Mouse (Mus musculus) left cerebral cortex, postnatal 14 days (tissue): ENCODE data around the gene Pabpn1l. TPM values are rescaled to one million over a fixed set of nuclear protein-coding genes. Genes with fewer than 3 reads are reported as not detected.
A peak's percentile ranks its signal among the peaks of the same experiment; 100 is the strongest.

ENCODE experiments used
- DNase-seq, 2 experiments: peaks; one replicate each; pipeline ENCODE4 v3.0.0; 2021 to 2022; ENCODE audit warnings: low spot score in 2 of 2, mixed read lengths in 1 of 2
- intact Hi-C: fragments of 180-260 bp; cut with DNase I; formaldehyde crosslinking; loops from one replicate; pipeline ENCODE4 v1.15.1; 2025
- long read RNA-seq, 2 experiments: library from polyadenylated mRNA; stranded (forward); transcript quantifications; one replicate each; pipeline ENCODE4 v2.0.0; 2021
- total RNA-seq, 2 experiments: library from RNA; stranded (reverse); gene quantifications; 2 replicates each; pipeline ENCODE4 v1.2.3; 2021

Pabpn1l gene
- not detected for total RNA-seq
- long read RNA-seq, experiment 1 = 0 reads
- long read RNA-seq, experiment 2 = 0 reads

DNA sequence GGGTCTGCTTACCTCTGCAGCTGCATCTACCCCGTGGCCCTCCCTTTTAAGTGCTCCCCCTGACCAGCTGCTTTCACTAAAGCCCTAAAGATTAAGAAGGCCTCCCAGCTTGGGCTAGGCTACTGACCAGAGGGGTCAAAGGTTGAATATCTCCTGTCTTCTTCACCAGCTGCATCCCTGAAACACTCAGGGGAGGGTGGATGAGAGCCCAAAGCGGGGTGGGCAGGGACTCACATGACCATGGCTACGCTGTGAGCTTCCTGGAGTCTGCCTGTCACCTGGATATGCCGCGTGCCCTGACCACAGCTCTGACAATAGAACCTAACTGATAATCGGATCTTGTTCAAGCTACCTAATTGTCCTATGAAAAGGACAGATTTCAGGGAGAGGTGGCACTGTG is at the start of gene Pabpn1l:
Pabpn1l (minus strand) TSS at position 13 of the 400 bp plus-strand sequence.
- DNase-seq = no peak
- intact Hi-C loops = no loop called here

DNA sequence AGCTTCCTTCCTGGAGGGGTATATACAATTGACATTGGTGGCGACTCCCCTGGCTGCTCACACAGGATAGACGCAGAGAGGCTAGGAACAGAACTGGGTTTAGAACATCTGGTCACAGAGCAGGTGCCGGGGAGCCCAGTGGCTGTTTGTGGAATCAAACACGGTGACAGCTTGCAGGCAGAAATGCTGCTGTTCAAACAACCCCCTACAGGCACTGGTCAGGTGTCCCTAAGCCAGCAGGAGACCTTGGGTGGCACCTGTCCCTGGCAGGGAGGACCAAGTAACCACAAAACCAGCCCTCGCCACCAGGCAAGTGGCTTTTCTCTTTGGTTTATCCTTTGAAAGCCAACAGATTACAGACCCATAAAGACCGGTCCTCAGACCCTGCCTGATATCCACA is 49.4 kb upstream of the Pabpn1l start:
- intact Hi-C loops = no loop called here
- no peak for DNase-seq

- no peak for DNase-seq
- intact Hi-C loops = no loop called here
These were observed 48.2 kb upstream of the Pabpn1l start for GRCm38 (mm10) chr8:122670718-122671117.

GRCm38 (mm10) chr8:122670001-122670400 is 47.5 kb upstream of the Pabpn1l start:
- intact Hi-C loops = no loop called here
- DNase-seq = no peak

DNA sequence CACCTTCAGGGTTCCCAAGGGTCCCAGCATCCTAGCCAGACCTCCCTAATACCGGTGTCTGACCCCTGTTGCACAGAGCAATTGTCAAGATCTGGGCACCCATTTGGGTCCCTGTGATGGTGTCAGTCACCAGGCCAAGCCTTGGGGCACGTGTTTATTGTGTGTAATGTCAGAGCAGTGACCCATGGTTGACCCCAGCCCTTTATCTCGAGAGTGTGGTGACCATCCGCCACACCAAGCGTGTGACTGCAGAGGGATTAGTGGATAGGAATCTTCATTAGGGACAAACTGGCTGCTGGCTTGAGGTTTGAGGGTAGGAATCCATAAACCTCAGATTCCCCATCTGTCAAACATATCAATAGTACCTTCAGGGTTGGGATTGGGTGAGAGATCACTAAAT is 46.8 kb upstream of the Pabpn1l start:
- DNase-seq = no peak
- intact Hi-C loops = no loop called here

DNA sequence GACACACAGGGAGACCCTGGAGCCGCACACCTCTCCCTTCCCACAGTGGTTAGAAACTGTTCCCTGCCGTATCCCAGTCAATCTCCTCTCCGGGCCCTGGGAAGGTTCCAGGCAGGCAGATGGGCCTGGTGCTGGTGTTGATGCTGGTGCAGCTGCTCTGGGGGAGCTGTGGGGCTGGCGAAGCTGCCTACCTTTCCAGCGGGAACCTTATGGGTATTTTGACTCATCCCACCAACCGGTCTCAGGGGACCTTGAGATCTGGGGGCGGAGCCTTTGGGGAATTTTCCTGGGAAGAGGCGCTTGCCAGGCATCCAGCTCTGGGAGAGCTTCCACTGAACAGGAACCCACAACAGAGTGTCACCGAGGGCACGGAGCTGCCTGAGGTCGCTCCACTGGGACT is 45.3 kb upstream of the Pabpn1l start:
- peak in 1 of 2 experiments; percentile 47 for DNase-seq
- intact Hi-C loops = no loop called here

GRCm38 (mm10) chr8:122666827-122667226 is 44.3 kb upstream of the Pabpn1l start:
- DNase-seq = peak; percentile 65 to 74
- intact Hi-C loops = no loop called here

GRCm38 (mm10) chr8:122666338-122666764 is 43.8 kb upstream of the Pabpn1l start:
- DNase-seq = no peak
- intact Hi-C loops = no loop called here

DNA sequence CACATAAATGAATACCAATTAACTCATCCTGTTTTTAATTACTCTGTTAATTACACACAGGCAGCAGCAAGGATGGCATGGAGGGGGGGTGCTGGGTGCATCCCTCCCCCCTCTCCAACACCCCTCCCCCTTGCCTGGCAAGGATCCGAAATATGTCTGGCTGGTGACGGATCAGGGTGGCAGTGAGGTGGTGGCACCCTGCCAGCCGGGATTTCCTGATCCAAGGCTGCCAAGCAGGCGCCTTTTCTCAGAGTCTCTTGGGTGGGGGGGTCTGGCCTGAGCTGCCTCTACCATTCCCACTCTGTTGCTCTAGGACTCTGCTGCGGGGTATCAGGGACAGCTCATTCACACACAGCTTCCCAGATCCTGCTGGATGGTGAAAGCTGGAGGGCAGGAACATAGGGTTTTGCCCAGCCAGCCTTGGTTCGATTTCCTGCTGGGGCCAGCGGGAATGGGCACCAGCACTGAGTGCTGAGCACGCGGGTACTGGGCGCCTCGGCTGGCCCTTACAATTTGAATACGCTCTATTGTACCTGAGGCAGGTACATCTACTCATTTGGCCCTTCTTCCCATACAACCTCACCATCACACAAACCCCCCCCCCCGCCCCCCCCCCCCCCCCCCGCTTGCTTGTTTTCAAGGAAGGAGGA is 43.3 kb upstream of the Pabpn1l start:
- DNase-seq = peak in 1 of 2 experiments; percentile 49
- intact Hi-C loops = no loop called here

DNA sequence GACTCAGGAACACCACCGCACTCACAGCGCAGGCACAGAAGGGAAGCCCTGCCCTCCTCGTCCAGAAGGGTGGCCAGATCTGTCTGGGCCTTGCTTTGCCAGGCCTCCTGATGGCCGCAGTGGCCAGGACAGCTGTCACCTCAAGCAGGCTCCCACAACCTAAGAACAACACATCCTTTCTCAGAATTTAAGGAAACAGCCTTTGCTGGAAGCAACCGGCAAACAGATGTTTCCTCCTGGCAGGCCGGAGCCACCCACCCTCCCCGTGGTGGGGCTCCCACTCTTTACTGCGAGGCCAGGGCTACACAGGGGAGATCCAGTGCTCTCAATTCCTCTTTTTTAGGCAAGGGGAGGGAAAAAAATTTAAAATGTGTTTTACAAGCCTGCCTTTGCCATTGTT is 42.7 kb upstream of the Pabpn1l start:
- intact Hi-C loops = no loop called here
- peak; percentile 36 to 52 for DNase-seq

DNA sequence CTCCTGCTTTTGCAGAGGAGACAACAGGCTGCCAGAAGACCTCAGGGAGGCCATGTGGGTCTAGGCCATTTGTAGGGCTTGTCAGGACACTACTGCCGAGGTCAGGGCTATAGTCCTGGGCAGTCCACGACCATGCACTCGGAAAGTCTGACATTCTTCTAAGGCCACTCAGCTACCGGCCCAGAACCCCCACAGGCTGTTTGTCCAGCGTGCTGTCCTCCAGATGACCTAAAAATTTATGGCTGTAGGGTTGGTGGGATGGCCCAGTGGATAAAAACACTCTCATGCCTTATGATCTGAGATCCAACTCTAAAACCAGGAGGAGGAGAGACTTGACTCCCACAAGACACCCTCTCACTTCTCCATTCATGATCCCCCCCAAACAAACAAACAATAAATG is 41.1 kb upstream of the Pabpn1l start:
- no peak for DNase-seq
- intact Hi-C loops = no loop called here

DNA sequence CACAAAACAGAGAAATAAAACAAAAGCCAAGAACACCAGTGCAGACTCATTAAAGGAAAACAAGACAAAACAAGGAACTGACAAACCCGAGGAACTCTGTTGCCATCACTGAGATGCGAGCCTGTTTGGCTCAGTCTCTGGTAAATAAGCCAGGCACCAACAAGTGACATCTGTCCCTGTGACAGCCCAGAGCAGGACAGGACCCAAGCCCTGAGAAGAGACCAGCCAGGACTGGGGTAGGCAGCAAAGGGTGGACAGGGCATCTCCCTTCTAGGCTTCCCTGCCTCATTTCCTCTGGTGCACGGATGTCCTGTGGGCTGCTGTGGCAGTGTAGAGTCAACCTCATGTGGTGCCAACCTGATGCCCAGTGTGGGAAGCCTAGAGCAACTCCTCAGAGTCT is 40.6 kb upstream of the Pabpn1l start:
- intact Hi-C loops = no loop called here

DNA sequence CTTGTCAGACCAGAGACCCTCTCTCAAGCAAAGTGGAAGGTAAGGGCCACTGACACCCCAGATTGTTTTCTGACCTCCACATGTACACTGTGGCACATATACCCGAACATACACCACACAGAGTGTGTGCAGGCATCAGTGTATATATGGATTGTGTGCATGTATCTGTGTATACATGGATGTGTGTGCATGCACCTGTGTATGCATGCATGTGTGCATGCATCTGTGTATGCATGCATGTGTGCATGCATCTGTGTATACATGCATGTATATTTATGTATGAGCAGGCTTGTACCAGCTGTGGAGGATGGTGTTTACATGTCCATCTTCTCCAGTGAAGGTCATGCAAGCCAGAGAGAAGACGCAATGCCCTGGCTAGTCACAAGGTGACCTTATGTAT is 39.4 kb upstream of the Pabpn1l start:
- no peak for DNase-seq
- intact Hi-C loops = no loop called here

More for the DNA sequence above, 40.6 kb upstream of the Pabpn1l start:
- DNase-seq = no peak

DNA sequence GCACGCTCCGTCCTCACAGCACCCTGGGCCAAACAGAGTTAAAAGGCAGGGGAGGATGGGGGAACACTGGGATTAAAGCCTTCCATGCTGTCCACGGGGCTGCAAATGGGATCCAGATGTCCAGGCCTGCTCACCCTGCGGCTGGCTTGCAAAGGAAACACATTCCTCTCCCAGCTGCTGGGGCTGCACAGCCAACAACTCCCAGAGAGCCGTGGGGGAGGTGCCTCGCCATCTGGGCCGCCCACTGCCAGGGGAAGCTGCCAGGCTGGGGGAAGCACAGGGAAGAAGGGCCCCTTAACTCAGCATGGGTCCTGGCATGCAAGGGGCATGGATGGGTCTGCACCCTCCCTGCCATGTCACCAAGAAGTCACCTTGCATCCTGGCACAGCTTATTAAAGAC is 38.6 kb upstream of the Pabpn1l start:
- intact Hi-C loops = no loop called here
- DNase-seq = peak; percentile 79 to 81

DNA sequence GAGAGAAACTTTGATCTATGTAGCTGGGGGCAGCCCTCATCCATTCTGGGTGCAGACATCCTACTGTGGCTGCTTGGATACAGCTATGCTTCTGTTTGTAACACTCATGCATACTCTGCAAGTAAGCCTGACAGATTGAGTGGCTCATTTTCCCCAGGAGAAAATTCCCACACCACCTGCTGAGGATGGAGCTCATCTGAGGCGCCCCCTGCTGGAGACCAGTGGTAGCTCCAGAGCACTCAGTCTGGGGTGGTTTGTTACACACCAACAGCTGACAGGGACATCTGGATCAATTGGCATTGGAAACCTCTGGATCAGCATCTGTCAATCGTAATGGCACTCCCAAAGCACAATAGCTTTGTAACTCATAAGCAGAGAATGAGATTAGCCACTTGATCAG is 37.5 kb upstream of the Pabpn1l start:
- intact Hi-C loops = no loop called here
- DNase-seq = no peak

DNA sequence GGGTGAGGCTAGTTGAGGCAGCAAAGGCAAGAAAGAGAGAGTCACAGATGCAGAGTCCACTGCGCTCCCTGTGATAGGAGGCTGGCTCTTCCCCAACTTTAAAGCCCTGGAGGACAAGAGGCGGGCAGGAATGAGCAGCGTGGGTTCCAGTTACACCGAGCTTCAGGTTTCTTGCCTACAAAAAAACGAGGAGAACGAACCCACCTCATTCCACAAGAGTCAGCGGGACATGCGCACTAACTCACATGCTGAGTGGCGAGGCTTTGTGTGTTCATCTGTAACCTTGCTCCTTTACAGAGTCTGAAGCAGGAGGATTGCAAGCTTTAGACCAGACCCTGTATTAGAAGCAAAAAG is 36.2 kb upstream of the Pabpn1l start:
- DNase-seq = no peak
- intact Hi-C loops = no loop called here

GRCm38 (mm10) chr8:122658149-122658806 is 35.7 kb upstream of the Pabpn1l start:
- no peak for DNase-seq
- intact Hi-C loops = no loop called here

- DNase-seq = no peak
- intact Hi-C loops = no loop called here
These were observed 33.8 kb upstream of the Pabpn1l start for GRCm38 (mm10) chr8:122656056-122656999.

GRCm38 (mm10) chr8:122654768-122655167 is 32.2 kb upstream of the Pabpn1l start:
- intact Hi-C loops = no loop called here
- DNase-seq = no peak

- DNase-seq = no peak
- intact Hi-C loops = no loop called here
These were observed 30.1 kb upstream of the Pabpn1l start for GRCm38 (mm10) chr8:122652643-122653042.
